Mouse (Mus musculus): ENCODE results near the gene Cpa5.

Gene Cpa5

GRCm38 (mm10) chr6:30644462-30644861 is 33.7 kb downstream of the Cpa5 start:
- DNase-seq (ENCODE audit: low read depth), result no peak

- DNase-seq (ENCODE audit: low read depth), result no peak
Observed at GRCm38 (mm10) chr6:30645379-30645778, 34.6 kb downstream of the Cpa5 start.

DNA sequence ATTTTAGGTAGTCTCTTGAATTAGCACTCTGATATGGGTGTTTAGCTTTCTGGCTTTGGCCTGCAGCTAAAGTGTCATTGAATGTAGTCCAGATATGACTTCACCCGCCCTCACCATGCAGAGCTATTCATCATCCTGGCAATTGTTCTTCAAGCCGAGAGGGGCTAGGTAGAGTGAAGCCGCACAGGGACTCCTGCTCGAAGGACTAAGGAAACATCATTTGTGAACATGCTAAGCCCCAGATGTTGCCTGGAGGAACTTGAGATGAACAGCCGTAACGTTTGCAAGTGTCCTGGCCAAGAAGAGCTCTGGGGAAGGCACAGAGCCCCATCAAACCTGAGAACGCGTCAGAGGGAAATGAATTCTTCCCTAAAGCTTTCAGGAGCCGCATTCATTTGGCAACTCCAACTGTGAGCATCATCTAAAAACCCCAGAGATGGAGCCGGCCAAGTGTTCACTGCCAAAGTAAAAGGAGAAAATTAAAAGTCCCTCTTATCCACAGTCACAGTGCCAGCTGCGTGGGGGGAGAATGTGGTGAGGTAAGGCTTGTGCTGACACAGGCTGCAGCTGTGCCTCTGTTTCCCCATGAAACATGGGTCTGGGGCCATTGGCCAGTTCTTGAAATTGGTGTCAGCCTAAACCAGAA is 39.0 kb downstream of the Cpa5 start:
- no peak for DNase-seq (ENCODE audit: low read depth)

GRCm38 (mm10) chr6:30652425-30653188 is 41.8 kb downstream of the Cpa5 start:
- no peak for DNase-seq (ENCODE audit: low read depth)

DNA sequence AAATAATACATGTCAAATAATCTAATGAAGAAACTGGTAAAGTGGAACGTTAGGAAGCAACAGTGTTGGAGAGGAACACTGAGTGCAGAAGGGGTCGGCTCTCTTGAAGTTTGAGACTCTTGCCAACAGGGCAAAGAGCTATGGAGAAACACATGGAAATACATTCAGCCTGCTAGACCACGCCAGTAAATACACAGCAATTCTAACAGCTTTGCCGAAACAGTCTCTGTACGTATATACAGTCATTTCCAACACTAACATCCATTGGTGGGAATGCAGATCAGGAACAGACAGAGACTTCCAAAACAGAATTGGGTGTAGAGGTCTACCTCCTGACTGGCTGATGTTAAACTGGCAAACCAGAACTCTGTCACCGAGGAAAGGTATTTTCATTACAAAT is 42.7 kb downstream of the Cpa5 start:
- no peak for DNase-seq (ENCODE audit: low read depth)

GRCm38 (mm10) chr6:30654402-30654859 is 43.6 kb downstream of the Cpa5 start:
- no peak for DNase-seq (ENCODE audit: low read depth)

GRCm38 (mm10) chr6:30654932-30655331 is 44.1 kb downstream of the Cpa5 start:
- DNase-seq (ENCODE audit: low read depth), result no peak

DNA sequence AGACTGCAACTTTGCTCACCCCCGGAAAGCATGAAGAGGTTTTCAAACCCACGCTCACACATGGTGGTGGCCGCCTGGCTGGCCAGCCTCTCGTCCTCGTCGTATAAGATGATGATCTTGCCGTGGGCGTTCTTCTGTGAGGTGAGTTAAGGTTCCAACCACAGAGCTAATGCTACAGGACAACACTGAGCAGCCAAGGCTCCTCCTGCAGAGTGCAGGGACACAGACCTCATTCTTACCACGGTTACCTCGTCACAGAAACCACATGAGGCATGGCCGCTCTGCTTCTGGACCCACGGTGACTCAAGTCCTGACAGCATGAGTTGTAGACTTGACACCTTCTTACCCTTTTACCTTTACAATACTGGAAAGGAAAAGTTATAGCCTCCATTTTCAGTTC is 46.5 kb downstream of the Cpa5 start:
- no peak for DNase-seq (ENCODE audit: low read depth)

GRCm38 (mm10) chr6:30658619-30659018 is 47.8 kb downstream of the Cpa5 start:
- no peak for DNase-seq (ENCODE audit: low read depth)

DNA sequence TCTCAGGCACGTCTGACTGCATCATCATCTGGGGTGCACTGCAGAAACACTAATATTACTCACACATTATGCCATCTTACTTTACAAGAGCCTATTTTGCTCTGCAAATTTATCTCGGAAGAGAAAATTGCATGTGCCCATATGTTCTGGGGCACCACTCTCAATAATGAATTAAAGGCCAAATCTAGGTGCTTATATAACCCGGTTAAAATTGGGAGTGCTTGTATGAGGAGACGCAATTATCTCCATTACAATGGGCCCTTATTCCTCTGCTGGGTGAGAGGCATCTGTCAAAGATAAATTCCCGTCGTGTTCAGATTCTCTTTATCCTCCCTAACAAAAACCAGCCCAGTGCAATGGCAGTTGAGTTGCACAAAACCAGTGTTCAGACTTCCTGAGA is 54.0 kb downstream of the Cpa5 start:
- DNase-seq (ENCODE audit: low read depth), result no peak

DNA sequence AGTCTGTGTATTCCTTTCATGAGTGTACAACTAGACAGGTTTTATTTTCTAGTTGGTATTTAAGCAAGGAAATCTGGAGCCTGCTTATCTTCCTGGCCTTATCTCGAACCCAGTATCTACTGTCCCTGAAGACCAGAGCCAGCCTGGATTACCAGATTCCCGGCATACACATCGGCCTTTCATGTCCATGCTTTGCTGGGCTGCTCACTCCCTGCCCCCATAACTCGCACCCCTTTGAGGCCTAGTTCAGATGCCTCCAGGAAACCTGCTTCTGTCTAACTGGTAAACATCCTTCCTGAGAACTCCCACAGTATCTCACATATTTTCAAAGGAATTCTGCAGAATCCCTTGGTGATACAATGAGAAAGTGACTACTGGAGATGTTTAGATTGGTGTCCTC is 54.5 kb downstream of the Cpa5 start:
- no peak for DNase-seq (ENCODE audit: low read depth)

DNA sequence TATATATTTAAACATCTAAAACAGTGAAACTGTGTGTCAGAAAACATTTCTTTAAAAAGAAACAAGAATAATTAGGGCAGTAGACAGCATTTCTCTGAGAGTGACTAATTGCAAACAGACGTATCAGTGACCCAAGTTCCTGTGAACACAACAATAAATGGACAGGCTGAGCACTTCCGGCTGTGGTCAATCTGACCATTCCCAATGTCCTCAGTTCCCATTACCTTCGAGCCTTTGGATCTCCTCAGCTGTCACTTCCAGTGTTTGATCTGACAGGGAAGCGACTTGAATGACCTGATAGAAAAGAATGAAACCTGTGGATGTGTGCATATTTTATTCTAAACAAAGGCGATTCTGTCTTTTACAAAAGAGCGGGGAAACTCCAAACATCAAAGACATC is 55.2 kb downstream of the Cpa5 start:
- no peak for DNase-seq (ENCODE audit: low read depth)

GRCm38 (mm10) chr6:30667585-30667984 is 56.8 kb downstream of the Cpa5 start:
- DNase-seq (ENCODE audit: low read depth), result peak; percentile 31

- no peak for DNase-seq (ENCODE audit: low read depth)
Observed at GRCm38 (mm10) chr6:30671696-30672095, 60.9 kb downstream of the Cpa5 start.

DNA sequence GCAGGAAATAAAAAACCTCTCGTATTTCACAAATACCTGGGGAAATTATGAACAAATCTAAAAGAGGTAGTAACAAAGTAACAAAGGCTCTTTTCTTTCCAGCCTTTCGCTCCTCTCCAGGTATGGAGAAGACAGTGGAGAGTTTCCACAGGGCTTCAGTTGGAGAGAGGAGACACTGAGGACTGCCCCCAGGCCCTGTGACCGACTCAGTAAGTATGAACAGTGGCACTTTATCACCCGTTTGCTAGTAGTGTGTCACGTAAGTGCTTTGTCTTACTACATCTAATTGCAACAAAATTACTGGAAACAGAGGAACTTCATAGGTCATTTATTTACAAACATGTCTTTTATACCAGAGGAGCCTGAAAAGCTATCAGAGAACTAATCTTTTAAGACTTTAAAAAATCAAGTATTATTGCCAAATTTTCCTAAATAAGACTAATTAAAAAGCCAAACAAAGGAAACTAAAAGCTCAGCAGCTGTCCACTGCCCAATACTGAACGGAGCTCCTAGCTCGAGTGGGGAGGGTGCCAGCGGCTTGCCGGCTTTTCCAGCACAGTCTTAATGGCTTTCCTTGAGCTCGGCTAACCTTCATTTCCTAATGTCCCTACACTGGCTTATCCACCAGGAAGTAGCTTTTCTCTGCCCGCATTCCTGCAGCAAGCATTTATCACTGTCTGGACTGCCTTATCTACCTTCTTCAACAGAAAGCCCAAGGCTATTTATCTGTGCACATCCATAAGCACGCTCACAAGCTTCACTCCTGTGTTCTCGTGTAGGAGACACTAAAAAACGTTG is 63.2 kb downstream of the Cpa5 start:
- no peak for DNase-seq (ENCODE audit: low read depth)

- DNase-seq (ENCODE audit: low read depth), result no peak
Observed at GRCm38 (mm10) chr6:30674714-30675280, 64.0 kb downstream of the Cpa5 start.

DNA sequence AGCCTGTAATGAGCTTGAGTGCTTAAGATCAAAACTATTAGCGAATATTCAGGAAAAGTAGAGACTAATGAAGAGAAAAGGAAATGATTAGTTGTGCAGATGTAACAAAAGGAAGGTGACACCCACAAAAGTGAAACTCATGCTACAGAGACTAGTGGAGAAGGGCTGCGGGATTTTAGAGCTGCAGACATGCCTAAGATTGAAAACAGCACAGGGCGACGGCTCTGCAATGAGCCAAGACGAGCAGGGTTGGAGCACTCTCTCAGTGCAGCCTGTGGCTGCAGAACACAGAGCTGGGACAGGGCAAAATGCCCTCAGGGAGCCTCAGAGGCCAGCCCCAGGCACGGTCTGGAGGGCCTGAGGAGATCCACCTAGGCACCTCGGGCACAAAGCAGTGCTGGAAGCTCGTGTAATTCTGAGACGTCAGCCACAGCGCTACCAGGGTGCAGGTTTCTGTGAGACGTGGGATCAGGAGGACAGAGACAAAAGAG is 64.5 kb downstream of the Cpa5 start:
- DNase-seq (ENCODE audit: low read depth), result no peak

DNA sequence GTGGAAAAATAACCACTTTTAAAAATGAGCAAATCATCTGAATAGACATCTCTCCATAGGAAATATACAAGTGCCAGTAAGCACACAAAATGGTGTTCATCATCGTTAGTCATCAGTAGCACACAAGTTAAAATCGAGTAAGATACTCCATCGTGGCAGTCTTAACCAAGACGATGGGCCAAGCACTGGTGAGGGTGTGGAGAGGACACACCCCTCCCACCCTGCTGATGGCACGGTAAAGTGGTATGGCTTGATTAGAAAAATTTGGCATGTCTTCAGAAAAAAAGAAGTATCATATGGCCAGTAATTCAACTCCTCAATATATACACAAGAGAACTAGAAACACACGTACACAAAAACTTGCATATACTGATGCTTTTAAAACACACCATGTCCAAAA is 65.7 kb downstream of the Cpa5 start:
- no peak for DNase-seq (ENCODE audit: low read depth)

- no peak for DNase-seq (ENCODE audit: low read depth)
Observed at GRCm38 (mm10) chr6:30677591-30677990, 66.8 kb downstream of the Cpa5 start.

DNA sequence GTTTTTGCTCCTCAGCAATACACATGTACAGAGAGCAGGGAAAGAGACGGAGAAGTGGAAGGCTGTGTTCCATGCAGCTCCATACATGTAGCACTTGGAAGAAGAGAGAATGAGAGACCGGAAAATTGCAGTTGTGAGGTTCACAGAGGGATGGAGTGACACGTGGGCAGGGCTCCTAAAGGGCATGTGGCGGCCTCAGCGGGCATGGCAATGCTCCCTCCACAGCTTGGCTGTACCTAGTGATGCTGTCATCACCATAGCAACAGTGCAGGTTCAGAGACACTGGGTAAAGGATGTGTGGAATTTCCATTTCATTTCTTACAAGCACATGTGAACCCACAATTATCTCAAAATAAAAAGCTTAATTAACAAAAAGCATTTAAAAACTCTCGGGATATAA is 67.7 kb downstream of the Cpa5 start:
- DNase-seq (ENCODE audit: low read depth), result no peak

GRCm38 (mm10) chr6:30679567-30679966 is 68.8 kb downstream of the Cpa5 start:
- DNase-seq (ENCODE audit: low read depth), result no peak

- no peak for DNase-seq (ENCODE audit: low read depth)
Observed at GRCm38 (mm10) chr6:30680442-30680841, 69.6 kb downstream of the Cpa5 start.
